In the genomic region with DNA sequence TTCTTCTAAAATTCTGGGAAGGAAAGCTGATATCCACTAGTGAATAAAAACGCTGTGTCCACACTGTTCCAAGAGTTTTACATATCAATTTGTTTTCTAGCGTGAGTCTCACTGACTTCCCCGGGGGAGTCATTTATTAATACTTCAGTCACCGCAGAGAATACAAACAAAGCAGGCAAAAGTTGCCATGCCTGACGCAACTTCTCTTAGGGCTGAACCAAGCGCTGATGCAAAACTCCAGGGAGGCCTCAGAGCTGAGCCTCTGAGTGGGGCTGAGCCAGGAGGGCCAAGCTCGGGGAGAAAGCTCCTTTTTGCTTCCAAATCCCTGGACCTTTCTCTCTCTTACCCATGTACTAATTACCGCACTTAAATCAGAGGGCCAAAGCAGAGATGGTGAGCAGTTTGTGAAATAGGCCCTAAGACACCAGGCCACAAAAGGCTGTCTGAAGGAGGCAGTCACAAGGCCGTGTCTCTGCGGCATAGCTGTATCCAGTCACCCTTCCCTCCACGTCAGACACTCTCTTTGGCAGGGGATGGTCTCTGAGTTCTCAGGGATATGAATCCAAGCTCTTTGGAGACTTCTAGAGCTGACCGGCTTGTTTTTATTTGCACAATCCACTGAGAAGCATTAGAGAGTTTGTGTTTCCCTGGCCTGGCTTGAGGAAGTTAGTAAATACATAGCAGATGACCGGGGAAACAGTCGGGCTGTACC, we compare ENCODE assay signal across 10 mouse cellular contexts.
DNase-seq lines count a peak whose midpoint lies in the region; ATAC-seq and TF ChIP-seq lines count a peak whose summit lies in the region.
"Had no signal": no experiment of that assay in that cellular context is flagged by ENCODE, and none has a peak within 500 bp of the region (broad histone marks: within the 10 kb centered on the region; RNA-seq: fewer than 3 reads in every experiment).

No protein-coding gene starts in this region.

- WGBS in lung, embryonic 14.5 days = 58% methylated on average over 14 of the region's 14 CpGs
- 65% methylated on average over 14 of the region's 14 CpGs for WGBS in lung, adult 2 months

- no peak overlapping the region for H3K4me3 ChIP-seq in lung, embryonic 14.5 days (ENCODE audit: low read depth, low read length)
- no peak overlapping the region for H3K4me3 ChIP-seq in lung, adult 2 months (replicated peaks; ENCODE audit: extremely low read depth, low read depth, low read length)
- no peak overlapping the region for H3K4me3 ChIP-seq in brown adipose tissue, adult 24 weeks (ENCODE audit: insufficient read depth, low read depth, low read length)
- H3K4me3 ChIP-seq: liver, embryonic 15.5 days had no signal

- no peak for TF ChIP-seq CTCF in lung, embryonic 14.5 days (IDR thresholded peaks at IDR 0.05; ENCODE audit: low read depth)
- TF ChIP-seq CTCF in lung, adult 2 months (IDR thresholded peaks at IDR 0.05; ENCODE audit: insufficient read depth, low read length) = no peak

- no peak overlapping the region for H3K4me2 ChIP-seq in lung, embryonic 14.5 days
- H3K4me2 ChIP-seq: liver, embryonic 15.5 days had no signal

- DNase-seq in lung, embryonic 14.5 days = peak; percentile 54
- DNase-seq in lung, adult 2 months = no peak
- DNase-seq in gastrocnemius, postnatal 25 days = peak; percentile 67
- DNase-seq in skeletal muscle tissue, adult 2 months (ENCODE audit: low read depth, low spot score) = peak; percentile 83
- DNase-seq in layer of hippocampus, postnatal 14 days (ENCODE audit: low spot score in 2 of 2) = no peak
- DNase-seq in frontal cortex, postnatal 14 days (ENCODE audit: low spot score in 2 of 2) = no peak
- DNase-seq: kidney, postnatal 36 days had no signal

- no peaks in the 10 kb centered on the region for H3K9me3 ChIP-seq in lung, embryonic 14.5 days (ENCODE audit: low read depth, low read length)
- H3K9me3 ChIP-seq: liver, embryonic 15.5 days had no signal

- ATAC-seq in lung, embryonic 14.5 days (ENCODE audit: insufficient read depth) = no peak
- ATAC-seq: Patski had no signal

- no peak overlapping the region for H3K9ac ChIP-seq in lung, embryonic 14.5 days
- H3K9ac ChIP-seq: liver, embryonic 15.5 days had no signal

- H3K27ac ChIP-seq in lung, embryonic 14.5 days (ENCODE audit: low read depth) = no peak overlapping the region
- H3K27ac ChIP-seq in brown adipose tissue, adult 24 weeks (replicated peaks; ENCODE audit: low read depth, low read length) = peak overlapping the region; percentile 55
- H3K27ac ChIP-seq: liver, embryonic 15.5 days had no signal

- no peaks in the 10 kb centered on the region for H3K27me3 ChIP-seq in lung, embryonic 14.5 days (ENCODE audit: insufficient read depth, low read length)
- H3K27me3 ChIP-seq: liver, embryonic 15.5 days had no signal

- TF ChIP-seq POLR2A in lung, adult 2 months (IDR thresholded peaks at IDR 0.05; ENCODE audit: borderline replicate concordance, extremely low read depth, low read depth, low read length) = no peak

- H3K4me1 ChIP-seq in lung, embryonic 14.5 days (ENCODE audit: insufficient read depth) = no peaks in the 10 kb centered on the region
- H3K4me1 ChIP-seq in lung, adult 2 months (ENCODE audit: control insufficient read depth, insufficient read depth, low read length) = no peaks in the 10 kb centered on the region
- H3K4me1 ChIP-seq in brown adipose tissue, adult 24 weeks (ENCODE audit: control insufficient read depth, insufficient read depth, insufficient read length, low read length) = no peaks in the 10 kb centered on the region; the same call in 1 of the 2 replicates
- H3K4me1 ChIP-seq: liver, embryonic 15.5 days had no signal

- H3K36me3 ChIP-seq in lung, embryonic 14.5 days (ENCODE audit: insufficient read depth) = no peaks in the 10 kb centered on the region
- H3K36me3 ChIP-seq: liver, embryonic 15.5 days had no signal

Comparison
In these comparisons a context has a peak if more than half of its experiments do, and no peak if none do; other contexts are left out.
1. DNase-seq: peak in lung, embryonic 14.5 days (single experiment), gastrocnemius, postnatal 25 days (single experiment) and skeletal muscle tissue, adult 2 months (single experiment); none in lung, adult 2 months (single experiment), layer of hippocampus, postnatal 14 days (0 of 2) and frontal cortex, postnatal 14 days (0 of 2).